Mouse (Mus musculus): ENCODE results near the gene Cry2. TPM values are rescaled to one million over a fixed set of nuclear protein-coding genes. Genes with fewer than 3 reads are reported as not detected.

The Cry2 gene
- total RNA-seq, 4 experiments from 2014 or later = 121 to 130 (median 128) TPM

DNA sequence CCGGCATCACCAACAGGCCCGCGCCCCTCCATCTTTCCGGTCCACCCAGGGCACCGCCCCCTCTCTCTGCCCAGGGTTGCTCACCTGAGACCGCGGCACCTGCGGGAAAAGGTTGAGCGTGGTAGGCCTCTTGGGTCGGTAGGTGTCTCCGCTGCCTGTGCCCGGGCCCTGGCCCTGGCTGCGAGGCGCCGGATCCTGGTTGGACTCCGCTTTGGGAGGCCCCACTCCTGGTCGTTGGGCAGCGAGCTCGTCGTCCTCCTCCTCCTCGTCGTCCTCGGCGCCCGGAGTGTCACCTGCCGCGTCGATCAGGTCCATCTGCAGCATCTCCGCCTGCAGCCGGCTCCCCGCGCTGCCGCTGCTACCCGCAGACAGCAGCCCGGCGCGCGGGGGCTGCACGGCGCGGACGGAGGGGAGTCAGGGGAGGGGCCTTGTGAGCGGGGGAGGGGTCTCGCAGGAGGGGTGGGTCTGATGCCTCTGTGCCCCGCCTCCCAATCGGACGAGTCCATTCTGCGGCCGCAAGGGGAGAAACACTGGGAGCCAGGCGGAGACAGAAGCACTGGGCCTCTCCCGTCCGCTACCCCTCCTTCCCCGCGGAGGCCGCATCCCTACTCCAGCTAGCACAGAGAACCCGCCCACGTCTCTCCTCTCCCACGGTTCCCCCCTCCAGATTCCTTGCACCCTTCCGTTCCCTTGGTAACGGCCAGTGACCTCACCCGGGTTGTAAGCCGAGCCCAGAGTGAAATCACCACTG, 44.8 kb downstream of the Cry2 start:
- DNase-seq (ENCODE audit: low spot score in 2 of 2) = peak; percentile 84 to 98

DNA sequence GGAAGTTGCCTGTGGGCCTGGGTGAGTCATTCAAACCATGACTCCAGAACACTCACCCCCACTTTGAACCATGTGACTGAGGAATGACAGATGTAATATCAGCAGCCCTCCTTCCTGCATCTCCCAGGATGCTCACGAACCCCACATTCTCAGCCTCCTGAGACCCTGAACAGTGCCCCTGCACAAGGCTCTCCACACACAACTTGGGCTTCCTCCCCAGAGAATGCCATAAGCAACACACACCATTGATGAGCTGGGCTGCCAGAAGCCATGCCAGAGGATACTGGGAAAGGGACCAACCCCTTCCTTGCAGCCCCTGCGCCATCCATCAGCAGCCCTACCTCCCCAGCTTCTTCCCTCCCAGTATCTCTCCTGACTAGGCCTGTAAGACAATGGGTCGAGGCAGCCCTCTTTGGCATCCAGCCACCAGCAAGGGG, 45.7 kb downstream of the Cry2 start:
- no peak for DNase-seq (ENCODE audit: low spot score in 2 of 2)

DNA sequence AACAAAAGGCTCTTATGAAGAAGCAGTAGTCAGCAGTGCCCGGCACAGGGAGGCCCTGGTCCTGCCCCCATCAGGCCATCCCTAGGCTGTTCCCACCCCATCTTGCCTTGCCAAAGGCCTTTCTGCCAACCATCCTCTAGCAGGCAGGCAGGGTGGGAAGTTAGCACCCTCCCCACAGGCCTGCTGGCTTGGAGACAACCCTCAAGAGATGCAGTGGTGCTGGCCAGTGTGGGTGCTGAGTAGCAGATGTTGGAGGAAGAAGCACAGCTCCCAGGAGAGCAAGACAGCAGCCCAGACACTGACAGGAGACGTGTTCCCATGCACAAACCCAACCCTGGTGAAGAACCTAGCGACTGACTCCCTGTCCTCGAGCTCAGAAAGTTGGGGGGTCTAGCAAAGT, 46.2 kb downstream of the Cry2 start:
- DNase-seq (ENCODE audit: low spot score in 2 of 2) = peak in 1 of 2 experiments; percentile 87

DNA sequence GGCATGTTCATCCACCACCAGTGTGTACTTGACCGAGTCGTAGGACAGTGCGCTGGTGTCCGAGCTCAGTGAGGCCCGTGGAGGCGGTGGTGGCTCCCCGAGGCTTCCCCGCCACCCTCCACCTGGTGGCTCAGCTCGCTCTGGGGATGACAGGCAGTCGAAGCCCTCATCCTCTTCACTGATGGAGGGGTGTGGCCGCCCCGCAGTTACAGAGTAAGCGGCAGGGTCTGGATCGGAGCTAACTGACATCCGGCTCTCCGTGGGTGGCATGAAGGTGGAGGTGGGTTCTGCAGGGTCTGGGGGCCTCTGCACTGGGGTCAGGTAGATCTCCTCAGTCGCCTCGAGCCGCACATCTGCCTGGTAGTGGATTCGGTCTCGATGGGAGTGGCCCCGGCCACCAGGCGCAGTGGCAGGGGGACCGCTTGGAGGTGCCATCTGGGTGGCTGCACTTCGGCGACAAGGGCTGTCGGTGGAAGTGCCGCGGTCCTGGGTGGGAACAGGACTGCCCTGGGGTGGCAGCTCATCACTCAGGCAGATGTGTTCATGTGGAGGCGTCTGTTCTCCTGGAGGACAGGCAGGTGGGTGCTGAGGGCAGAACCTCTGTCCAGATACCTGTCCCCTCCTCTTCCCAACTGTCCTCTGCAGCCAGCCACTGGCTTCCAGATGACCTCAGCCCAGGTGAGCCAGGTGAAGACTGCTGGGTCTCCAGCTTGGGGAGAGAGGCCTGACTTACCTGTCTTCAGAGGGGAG, 46.8 kb downstream of the Cry2 start:
- DNase-seq (ENCODE audit: low spot score in 2 of 2) = no peak

DNA sequence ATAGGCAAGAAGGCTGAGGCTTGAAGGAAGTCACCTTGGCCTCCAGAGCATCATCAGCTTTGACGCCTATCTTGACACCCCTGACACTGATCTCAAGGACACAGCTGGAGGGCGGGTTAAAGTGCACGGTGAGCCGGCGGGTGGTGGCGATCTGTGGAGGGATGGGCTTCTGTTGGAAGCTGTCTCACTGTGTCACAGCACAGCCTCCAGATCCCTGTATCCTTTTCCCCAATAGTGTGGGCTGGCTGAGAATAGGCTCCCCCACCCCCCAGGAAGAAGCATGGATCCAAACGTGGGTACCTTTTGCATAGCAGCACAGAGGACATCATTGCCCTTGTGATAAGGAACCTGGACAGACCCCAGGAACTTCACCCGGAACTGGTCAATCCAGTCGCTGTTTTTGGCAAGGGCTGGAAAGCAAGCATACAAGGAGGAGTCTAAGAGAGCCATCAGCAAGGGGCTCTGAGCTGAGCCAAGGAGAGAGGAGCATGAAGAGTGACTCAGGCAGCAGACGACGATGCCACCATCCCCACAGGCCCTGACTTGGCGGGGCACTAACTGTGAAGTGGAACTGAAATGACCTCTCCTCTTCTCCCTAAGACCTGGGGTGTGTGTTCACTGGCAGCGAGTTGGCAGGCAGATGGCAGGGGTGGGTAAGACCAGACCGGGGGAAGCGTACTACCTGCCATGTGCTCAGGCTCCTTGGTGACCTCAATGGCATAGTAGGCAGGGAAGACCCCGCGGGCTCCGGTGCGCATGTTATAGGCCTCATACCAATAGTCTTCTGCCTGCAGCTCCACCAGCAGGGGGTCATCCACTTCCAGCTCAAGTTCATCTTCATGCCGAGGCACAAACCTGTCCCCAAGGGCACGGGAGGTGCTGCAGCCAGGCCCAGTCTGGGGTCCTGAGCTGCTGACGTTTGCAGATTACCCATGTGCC, 48.5 kb downstream of the Cry2 start:
- no peak for DNase-seq (ENCODE audit: low spot score in 2 of 2)

DNA sequence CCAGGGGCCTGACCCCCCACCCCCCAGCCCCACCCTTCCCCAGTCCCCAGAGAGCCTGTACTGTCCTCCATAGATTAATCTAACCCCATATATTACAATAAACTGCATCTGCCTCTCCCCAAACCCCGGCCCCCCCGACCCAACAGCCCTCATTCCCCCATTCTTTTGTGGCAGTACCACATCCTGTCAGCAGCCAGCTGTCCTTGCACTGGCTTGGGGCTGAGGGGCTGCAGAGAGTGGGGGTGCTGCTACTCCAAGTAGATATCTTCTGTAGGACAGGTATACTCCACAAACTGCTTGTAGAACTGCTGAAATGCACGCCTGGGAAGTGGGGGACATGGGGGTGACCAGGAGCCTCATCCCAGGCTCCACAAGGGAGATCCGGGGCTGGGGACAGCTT, 49.7 kb downstream of the Cry2 start:
- no peak for DNase-seq (ENCODE audit: low spot score in 2 of 2)

DNA sequence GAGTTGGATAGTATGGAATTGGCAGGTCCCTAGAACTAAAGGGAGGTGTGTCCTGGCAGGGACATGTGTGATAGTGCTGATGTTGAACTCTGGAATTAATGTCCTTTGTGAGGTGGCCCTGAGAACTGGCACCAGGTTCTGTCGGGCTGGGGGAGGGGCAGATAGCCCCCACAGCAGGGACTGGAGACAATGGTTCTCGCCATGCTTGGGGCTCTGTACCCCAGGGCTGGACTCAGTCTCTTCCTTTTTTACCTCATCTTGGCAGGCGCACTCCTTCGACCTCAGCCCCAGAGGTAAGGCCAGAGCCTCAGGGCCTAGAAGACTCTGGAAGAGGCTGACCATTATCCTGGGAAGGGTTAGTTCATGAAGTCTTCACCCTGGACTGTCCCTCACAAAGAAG, 51.1 kb downstream of the Cry2 start:
- DNase-seq (ENCODE audit: low spot score in 2 of 2) = no peak

DNA sequence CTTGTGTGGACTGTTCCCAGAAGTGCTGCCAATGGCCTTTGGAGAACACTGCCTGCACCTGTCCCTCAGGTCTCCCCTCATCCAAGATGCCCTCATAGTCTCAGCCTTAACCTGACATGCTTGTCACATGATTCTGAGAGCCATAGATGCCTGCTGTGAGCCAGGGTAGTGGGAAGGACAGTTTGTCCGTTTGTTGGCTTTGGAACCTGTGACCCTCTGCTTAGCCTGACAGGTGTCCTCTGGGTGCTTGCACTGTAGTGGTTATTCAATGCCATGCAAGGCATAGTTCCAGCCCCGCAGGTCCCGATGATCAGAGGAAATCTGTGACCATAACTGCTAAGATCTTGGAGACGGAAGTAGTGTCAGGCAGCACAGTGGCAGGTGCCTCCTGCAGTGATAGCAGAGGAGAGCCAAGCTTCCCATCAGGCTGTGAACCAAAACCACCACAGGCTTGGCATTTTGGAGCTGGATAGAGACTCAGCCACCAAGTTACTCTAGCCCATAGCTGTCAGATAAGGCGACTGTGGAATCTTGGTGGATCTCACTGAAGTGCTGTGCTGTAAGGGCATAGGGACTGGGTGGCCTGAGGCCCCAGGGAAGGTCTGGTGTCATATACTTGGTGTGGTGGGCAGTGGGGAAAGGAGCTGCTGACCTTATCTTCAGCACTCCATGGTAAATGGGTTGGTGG, 51.8 kb downstream of the Cry2 start, which contains the start of gene 1700029I15Rik:
Gene 1700029I15Rik, plus strand, starts transcription at position 638 of the 688 bp plus-strand sequence.
- DNase-seq (ENCODE audit: low spot score in 2 of 2) = no peak

DNA sequence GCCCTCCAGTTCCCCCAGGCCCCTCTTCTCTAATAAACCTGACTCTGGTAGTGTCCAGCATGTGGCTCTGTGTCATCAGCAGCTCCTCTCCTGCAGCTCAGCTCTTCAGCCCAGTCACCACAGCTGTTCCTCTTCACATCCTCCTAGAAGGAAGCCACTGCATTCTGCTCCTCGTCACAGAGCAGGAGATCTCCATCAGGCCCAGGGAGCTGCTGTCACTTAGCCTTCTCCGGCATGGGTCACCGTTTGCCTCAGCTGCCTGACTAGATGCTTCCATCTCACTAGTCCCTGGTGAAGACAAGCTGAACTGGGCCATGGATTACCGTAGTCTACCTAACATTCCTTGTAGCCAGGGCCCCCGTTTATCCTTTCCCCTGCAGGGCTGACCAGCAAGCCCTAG, 52.7 kb downstream of the Cry2 start:
- no peak for DNase-seq (ENCODE audit: low spot score in 2 of 2)

DNA sequence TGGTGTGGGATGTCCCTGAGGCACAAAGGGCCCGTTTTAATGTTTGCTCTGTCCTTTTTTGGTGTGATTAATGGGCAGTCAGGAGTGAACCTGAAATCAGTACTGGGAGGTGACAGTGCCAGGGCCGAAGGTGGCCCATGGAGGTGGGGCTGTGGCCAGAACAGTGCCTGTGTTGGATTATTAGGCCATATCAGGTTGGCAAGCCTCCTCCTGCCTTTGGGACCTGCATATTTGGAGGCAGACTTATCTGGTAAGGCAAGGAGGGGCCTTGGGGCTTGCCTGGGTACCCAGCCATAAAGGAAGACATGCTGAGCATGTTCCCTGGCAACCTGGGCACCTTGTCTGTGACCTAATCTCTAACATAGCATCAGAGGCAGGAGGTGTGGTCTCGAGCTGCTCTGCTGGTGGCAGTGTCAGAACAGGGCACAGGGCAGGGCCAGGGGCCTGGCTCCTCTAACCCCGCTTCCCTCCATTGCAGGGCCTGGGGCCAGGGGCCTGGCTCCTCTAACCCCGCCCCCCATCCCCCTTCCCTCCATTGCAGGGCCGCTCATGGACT, 53.3 kb downstream of the Cry2 start:
- DNase-seq (ENCODE audit: low spot score in 2 of 2) = no peak

DNA sequence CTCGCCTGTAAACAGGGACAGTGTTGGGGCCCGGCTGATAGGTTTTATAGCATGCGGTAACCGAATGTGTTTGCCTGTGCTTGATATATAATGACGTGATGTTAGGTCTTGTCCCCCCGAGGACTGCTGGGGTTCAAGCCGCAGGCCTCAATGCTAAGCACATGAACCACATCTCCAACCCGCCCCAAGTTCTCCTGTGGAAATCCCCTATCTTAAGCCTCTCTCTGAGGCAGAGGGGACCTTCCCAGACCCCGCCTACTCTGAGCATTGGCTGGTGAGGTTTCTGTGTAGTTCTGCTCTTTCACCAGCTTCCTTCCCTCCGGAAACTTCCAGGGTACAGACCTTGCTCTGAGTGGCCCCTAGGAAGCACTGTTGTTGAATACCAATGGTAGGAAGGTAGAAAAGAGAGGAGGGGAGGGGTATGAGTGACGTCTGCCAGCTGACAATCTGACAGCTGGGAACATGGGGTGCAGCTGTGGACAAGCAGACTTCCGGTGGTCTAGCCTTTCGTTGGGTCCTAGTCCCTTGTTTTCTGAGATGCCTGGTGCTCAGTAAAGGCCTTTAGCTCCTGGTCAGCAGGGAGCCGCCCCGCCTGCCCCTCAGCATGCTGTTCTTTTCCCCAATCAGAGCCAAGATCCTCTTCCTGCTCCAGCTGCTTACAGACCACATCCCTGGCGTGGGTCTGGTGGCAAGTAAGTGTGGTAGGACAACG, 53.9 kb downstream of the Cry2 start:
- DNase-seq (ENCODE audit: low spot score in 2 of 2) = no peak

DNA sequence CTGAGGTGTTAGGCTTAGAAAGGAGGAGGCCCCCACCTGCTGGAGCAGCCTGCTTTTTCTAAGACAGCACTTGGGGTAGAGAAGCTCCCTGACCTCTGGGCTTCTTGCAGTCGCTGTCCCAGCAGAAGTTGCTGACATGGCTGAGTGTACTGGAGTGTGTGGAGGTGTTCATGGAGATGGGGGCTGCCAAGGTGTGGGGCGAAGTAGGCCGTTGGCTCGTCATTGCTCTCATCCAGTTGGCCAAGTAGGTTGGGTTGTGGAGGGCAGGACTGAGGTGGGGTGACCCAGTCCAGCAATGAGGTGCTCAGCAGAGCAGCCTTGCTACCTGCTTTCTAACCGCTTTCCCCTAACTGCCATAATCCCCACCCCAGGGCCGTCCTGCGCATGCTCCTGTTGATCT, 56.5 kb downstream of the Cry2 start:
- no peak for DNase-seq (ENCODE audit: low spot score in 2 of 2)

DNA sequence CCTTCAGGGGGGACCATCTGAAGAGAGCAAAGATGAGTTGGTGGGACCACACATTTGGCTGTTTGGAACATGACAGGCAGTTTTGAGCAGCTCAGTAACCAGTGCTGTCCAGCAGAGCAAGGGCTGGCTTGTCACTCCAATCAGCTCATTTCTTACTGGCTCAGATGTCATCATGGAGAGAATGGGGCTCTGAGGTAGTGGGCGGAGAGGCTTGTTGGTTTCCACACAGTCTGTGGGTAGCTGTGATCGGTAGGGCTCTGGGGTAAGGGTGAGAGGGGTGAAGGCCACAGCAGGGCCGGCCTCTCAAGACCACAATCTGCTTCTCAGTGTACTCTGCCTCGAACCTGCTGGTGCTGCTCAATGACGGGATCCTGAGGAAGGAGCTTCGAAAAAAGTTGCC, 57.5 kb downstream of the Cry2 start:
- DNase-seq (ENCODE audit: low spot score in 2 of 2) = no peak

DNA sequence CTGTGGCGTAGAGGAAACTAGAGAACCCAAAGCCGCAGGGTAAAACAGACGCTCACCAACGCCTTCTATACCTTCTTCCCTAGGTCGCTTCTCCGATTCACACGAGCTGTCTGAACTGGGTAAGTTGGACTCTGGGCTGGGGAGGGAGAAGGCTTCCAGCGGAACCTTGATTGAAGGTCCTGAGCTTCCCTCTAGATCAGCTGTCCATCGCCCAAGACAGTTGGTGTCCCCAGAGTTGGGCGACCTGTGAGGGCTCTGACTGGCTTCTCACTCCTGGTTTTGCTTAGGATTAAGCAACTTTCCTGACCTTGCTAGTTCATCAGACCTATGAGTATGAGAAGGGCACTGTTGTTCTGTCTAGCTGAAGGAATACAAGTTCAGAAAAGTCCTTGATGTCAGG, 58.1 kb downstream of the Cry2 start:
- no peak for DNase-seq (ENCODE audit: low spot score in 2 of 2)

DNA sequence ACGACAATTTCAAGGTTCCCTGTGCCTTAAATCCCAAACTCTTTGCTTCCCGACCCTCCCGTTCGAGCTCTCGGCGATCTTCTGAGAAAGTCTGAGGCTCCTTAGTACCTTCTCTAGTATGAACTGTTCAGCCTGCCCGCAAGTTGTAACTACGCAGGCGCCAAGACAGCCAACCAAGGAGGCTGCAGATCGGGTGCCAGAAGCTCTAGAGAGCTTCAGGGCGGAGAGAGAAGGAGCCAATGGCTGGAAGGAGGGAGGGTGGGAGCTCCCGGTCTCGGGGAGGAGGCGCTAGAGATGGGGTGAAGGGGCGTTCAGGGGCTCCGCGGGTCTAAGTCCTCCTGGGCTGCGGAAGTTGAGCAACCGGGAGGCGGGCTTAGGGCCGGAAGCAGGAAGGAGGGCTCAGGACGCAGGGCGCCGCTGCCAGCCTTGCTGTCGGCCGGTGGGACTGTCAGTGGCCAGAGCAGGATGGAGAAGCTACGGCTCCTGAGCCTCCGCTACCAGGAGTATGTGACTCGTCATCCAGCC, 58.7 kb downstream of the Cry2 start:
- DNase-seq (ENCODE audit: low spot score in 2 of 2) = peak; percentile 82 to 98

DNA sequence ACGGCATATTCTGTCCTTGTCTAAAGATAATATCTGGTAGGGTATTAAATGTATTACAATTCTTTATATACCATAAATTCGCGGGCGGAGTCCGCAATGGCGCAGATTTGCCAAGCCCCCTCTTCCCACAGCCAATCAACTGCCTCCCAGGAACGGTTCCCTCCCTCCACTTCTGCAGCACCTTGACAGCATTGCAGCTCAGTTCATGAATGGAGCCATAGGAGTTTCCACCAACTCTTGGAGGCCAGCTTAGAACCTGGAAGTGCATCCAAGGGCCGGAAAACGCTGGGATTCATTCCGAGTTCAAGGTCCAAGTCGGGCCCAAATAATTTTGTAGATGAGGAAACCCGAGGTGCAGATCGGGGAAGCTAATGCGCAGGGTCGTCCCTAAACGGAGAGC, 59.3 kb downstream of the Cry2 start, which contains the start of the genes Pex16 and Large2:
Gene Pex16, plus strand, starts transcription at position 163 of the 400 bp plus-strand sequence.
Gene Large2, minus strand, starts transcription at position 356 of the 400 bp plus-strand sequence.
- DNase-seq (ENCODE audit: low spot score in 2 of 2) = no peak

DNA sequence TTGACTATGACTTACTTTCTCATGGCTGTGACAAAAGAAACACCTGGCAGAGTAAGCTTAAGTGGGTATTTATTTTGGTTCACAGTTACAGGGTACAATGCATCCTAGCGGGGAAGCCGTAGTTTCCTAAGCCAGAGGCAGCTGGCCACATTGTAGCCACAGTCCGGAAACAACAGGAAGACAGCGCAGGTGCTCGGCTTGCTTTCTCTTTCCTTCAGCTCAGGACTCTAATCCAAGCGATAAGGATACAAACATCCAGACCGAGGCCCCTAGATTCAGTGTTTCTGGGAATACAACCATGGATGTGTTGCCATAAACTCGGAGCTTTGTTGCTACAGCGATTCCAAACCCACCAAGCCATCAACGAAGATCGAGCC, 60.4 kb downstream of the Cry2 start:
- DNase-seq (ENCODE audit: low spot score in 2 of 2) = no peak

DNA sequence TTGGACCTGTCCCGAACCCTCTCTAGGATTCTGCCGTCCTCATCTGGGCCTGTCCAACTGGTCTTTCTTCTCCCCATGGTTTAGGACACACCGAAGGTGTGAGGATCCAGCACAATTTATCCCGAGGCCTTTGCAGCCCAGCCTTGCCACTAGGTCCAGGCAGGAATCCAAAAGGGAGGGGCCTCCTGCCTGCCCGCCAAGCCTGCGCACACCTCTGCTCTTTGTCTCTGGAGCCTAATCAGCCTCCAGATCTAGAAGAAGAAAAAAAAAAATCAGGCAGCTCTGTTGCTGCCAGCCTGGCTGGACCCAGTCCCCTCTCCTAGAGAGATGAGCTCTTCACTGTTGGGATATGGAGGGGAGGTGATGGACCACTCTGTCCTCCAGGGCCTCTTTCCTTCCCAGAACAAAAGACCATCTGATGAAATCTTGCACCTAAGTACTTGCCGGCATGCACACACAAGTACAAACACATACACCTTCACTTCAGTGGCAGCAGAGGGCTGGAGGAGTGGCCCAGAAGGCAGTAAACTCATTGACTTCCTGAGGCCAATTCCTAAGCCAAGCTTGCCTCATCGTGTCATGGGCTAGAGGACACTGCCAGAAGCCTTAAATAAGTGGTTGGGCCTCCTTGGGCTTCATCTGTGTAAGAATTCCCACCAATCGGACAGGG, 60.9 kb downstream of the Cry2 start:
- no peak for DNase-seq (ENCODE audit: low spot score in 2 of 2)
